Mouse (Mus musculus) neural tube, embryonic 11.5 days (tissue): ENCODE data around the gene Lrrc14b. TPM values are rescaled to one million over a fixed set of nuclear protein-coding genes. Genes with fewer than 3 reads are reported as not detected.

ENCODE experiments used
- ATAC-seq: fragments of 200-750 bp; cut with Nextera tagmentation; 2 replicates; pipeline ENCODE4 v1.8.0; 2017; ENCODE audit warnings: moderate number of reproducible peaks, mild to moderate bottlenecking, moderate TSS enrichment, moderate library complexity; ENCODE audit not compliant: insufficient read depth, low FRiP score, low TSS enrichment
- DNase-seq: peaks from one replicate; pipeline ENCODE4 v3.0.0-alpha.2; 2015; ENCODE audit warnings: low spot score
- H3K27ac ChIP-seq: fragments of 300-500 bp; sonication (generic); 2 replicates; pipeline ENCODE4 v1.5.1; 2014; ENCODE audit warnings: low read depth, mild to moderate bottlenecking, low read length
- H3K27me3 ChIP-seq: fragments of 300-500 bp; sonication (generic); 2 replicates; pipeline ENCODE4 v1.6.1; 2014; ENCODE audit warnings: mild to moderate bottlenecking, low read length, mixed read lengths; ENCODE audit not compliant: control insufficient read depth, insufficient read depth
- H3K36me3 ChIP-seq: fragments of 300-500 bp; sonication (generic); 2 replicates; pipeline ENCODE4 v1.6.1; 2014; ENCODE audit warnings: mild to moderate bottlenecking, low read length, moderate library complexity, mixed read lengths; ENCODE audit not compliant: control insufficient read depth, insufficient read depth
- H3K4me1 ChIP-seq: fragments of 300-500 bp; sonication (generic); 2 replicates; pipeline ENCODE4 v1.6.1; 2014; ENCODE audit warnings: low read length, mixed read lengths; ENCODE audit not compliant: control insufficient read depth, insufficient read depth
- H3K4me2 ChIP-seq: fragments of 300-500 bp; sonication (generic); 2 replicates; pipeline ENCODE4 v1.6.1; 2014; ENCODE audit warnings: low read depth, mild to moderate bottlenecking, moderate library complexity
- H3K4me3 ChIP-seq: fragments of 300-500 bp; sonication (generic); 2 replicates; pipeline ENCODE4 v1.5.1; 2014; ENCODE audit warnings: low read depth, low read length
- H3K9ac ChIP-seq: fragments of 300-500 bp; sonication (generic); 2 replicates; pipeline ENCODE4 v1.6.1; 2014; ENCODE audit warnings: mild to moderate bottlenecking, low read length
- H3K9me3 ChIP-seq: fragments of 300-500 bp; sonication (generic); 2 replicates; pipeline ENCODE4 v1.6.1; 2016; ENCODE audit warnings: low read length; ENCODE audit not compliant: control insufficient read depth
- WGBS: fragments of 180-500 bp; shearing (Covaris S2); extraction: QIAGEN DNeasy Blood & Tissue Kit; methylation state at CpG from one replicate; pipeline ENCODE4 v1.1.7; 2014; 5-methylcytosine and 5-hydroxymethylcytosine counted together
- polyA plus RNA-seq: library from polyadenylated mRNA; unstranded; fragments of >200 nt; fragmentation: Nextera tagmentation; extraction: Ambion mirVana; gene quantifications from 2 replicates; pipeline ENCODE4 v1.2.1, GENCODE M21; 2014

Gene Lrrc14b
- not detected in 2 replicates for polyA plus RNA-seq

- Histone ChIP-seq H3K9me3 (no peaks in the 10 kb centered on the region), H3K36me3 (peaks cover 3% of the 10 kb centered on the region; the same call in 1 of the 2 replicates), H3K4me2 (no peak within 1 kb of the TSS), H3K4me3 (no peak within 1 kb of the TSS), H3K4me1 (no peaks in the 10 kb centered on the region), H3K27me3 (no peaks in the 10 kb centered on the region), H3K9ac (no peak within 1 kb of the TSS), H3K27ac (no peak within 1 kb of the TSS)
- no peak for ATAC-seq
- DNase-seq = no peak
- WGBS = 89% methylated on average over 8 of the region's 8 CpGs
Observed at GRCm38 (mm10) chr13:74363859-74364235, at the start of gene Lrrc14b. TSS of gene Lrrc14b (minus strand) at chr13:74364005.

- Histone ChIP-seq H3K9me3 (no peaks in the 10 kb centered on the region), H3K4me1 (no peaks in the 10 kb centered on the region), H3K4me2 (no peak within 1 kb of the TSS), H3K27me3 (no peaks in the 10 kb centered on the region), H3K4me3 (no peak within 1 kb of the TSS), H3K36me3 (no peaks in the 10 kb centered on the region), H3K9ac (no peak within 1 kb of the TSS), H3K27ac (no peak within 1 kb of the TSS)
- 10% methylated on average over 11 of the region's 11 CpGs for WGBS
- peak; percentile 14 for DNase-seq
- no peak for ATAC-seq
Observed at GRCm38 (mm10) chr13:74399298-74399839, 35.6 kb upstream of the Lrrc14b start, which contains the start of gene Ftl1-ps1. TSS of gene Ftl1-ps1 (plus strand) at chr13:74399694.

- H3K4me3 ChIP-seq = no peak overlapping the region
- ATAC-seq (peak; percentile 41; the same call in 1 of the 2 replicates), DNase-seq (no peak)
- H3K27me3 ChIP-seq = no peaks in the 10 kb centered on the region
- no peak overlapping the region for H3K9ac ChIP-seq
- no peaks in the 10 kb centered on the region for H3K36me3 ChIP-seq
- no peaks in the 10 kb centered on the region for H3K9me3 ChIP-seq
- WGBS = 75% methylated on average over 2 of the region's 2 CpGs
- H3K4me1 ChIP-seq = no peaks in the 10 kb centered on the region
- no peak overlapping the region for H3K27ac ChIP-seq
- no peak overlapping the region for H3K4me2 ChIP-seq
Observed at GRCm38 (mm10) chr13:74391156-74391555, 27.4 kb upstream of the Lrrc14b start.

- H3K27ac ChIP-seq = no peak within 1 kb of the TSS
- no peaks in the 10 kb centered on the region for H3K27me3 ChIP-seq
- ATAC-seq (peak; percentile 87), DNase-seq (peak; percentile 64)
- H3K4me2 ChIP-seq = peak within 1 kb of the TSS; percentile 46
- 1% methylated on average over 14 of the region's 14 CpGs for WGBS
- H3K4me1 ChIP-seq = no peaks in the 10 kb centered on the region
- peak within 1 kb of the TSS; percentile 42 for H3K4me3 ChIP-seq
- H3K9me3 ChIP-seq = no peaks in the 10 kb centered on the region
- H3K36me3 ChIP-seq = no peaks in the 10 kb centered on the region
- H3K9ac ChIP-seq = peak within 1 kb of the TSS; percentile 27; the same call in 1 of the 2 replicates
Observed at GRCm38 (mm10) chr13:74390371-74390990, 26.7 kb upstream of the Lrrc14b start, which contains the start of gene Zfp72. TSS of gene Zfp72 (minus strand) at chr13:74390836.

GRCm38 (mm10) chr13:74389730-74390129, 25.9 kb upstream of the Lrrc14b start:
- Histone ChIP-seq H3K4me2 (peak overlapping the region; percentile 46), H3K4me1 (no peaks in the 10 kb centered on the region), H3K27me3 (no peaks in the 10 kb centered on the region), H3K36me3 (no peaks in the 10 kb centered on the region), H3K9ac (no peak overlapping the region), H3K9me3 (no peaks in the 10 kb centered on the region), H3K27ac (no peak overlapping the region), H3K4me3 (no peak overlapping the region; the same call in 1 of the 2 replicates)
- no peak for ATAC-seq
- no peak for DNase-seq
- WGBS = 70% methylated on average over 6 of the region's 6 CpGs

- no peak for ATAC-seq
- Histone ChIP-seq H3K4me1 (no peaks in the 10 kb centered on the region), H3K4me3 (no peak overlapping the region), H3K27ac (no peak overlapping the region), H3K9me3 (no peaks in the 10 kb centered on the region), H3K4me2 (no peak overlapping the region), H3K9ac (no peak overlapping the region), H3K36me3 (no peaks in the 10 kb centered on the region), H3K27me3 (no peaks in the 10 kb centered on the region)
- WGBS = 25% methylated on average over 3 of the region's 3 CpGs
- no peak for DNase-seq
Observed at GRCm38 (mm10) chr13:74382289-74382688, 18.5 kb upstream of the Lrrc14b start.

- Histone ChIP-seq H3K4me2 (no peak overlapping the region), H3K36me3 (no peaks in the 10 kb centered on the region), H3K4me1 (no peaks in the 10 kb centered on the region), H3K9me3 (no peaks in the 10 kb centered on the region), H3K4me3 (no peak overlapping the region), H3K27ac (no peak overlapping the region), H3K9ac (no peak overlapping the region), H3K27me3 (no peaks in the 10 kb centered on the region)
- ATAC-seq (no peak), DNase-seq (no peak)
- 54% methylated on average over 10 of the region's 10 CpGs for WGBS
Observed at GRCm38 (mm10) chr13:74381533-74382276, 17.9 kb upstream of the Lrrc14b start.

- Histone ChIP-seq H3K4me3 (no peak overlapping the region), H3K4me1 (no peaks in the 10 kb centered on the region), H3K9ac (no peak overlapping the region), H3K27me3 (no peaks in the 10 kb centered on the region), H3K9me3 (no peaks in the 10 kb centered on the region), H3K36me3 (peaks cover 3% of the 10 kb centered on the region; the same call in 1 of the 2 replicates), H3K27ac (no peak overlapping the region), H3K4me2 (no peak overlapping the region)
- DNase-seq (no peak), ATAC-seq (peak; percentile 20; the same call in 1 of the 2 replicates)
- WGBS = 90% methylated on average over 13 of the region's 13 CpGs
Observed at GRCm38 (mm10) chr13:74363176-74363858, 488 bp downstream of the Lrrc14b start.
